Mouse (Mus musculus): Measurements from ENCODE around the gene Gm21983.

Gene Gm21983

DNA sequence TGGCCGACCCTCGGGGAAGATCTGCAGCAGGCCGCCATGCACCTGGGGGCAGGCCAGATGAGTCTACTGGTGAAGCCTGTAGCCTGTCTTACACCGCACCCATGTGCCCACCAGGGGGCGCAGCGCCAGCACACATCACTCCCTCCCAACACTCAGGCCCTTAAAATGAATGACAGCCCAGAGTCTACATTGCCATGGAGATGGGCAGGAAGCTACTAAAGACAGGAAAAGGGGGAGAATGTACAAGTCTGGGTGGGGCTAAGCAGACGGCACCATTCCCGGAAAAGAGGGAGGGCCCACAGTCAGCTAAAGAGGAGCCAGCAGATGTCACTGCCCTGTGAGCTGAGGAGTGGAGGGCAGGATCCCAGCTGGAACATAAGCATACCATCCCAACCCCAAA, 21.0 kb downstream of the Gm21983 start:
- DNase-seq (ENCODE audit: low spot score), result peak; percentile 75

- DNase-seq (ENCODE audit: low spot score), result no peak
Measured at GRCm38 (mm10) chr7:27159256-27159655, 21.6 kb downstream of the Gm21983 start.

GRCm38 (mm10) chr7:27158171-27158570, 22.7 kb downstream of the Gm21983 start:
- DNase-seq (ENCODE audit: low spot score), result no peak

- DNase-seq (ENCODE audit: low spot score), result no peak
Measured at GRCm38 (mm10) chr7:27156005-27156404, 24.9 kb downstream of the Gm21983 start.

DNA sequence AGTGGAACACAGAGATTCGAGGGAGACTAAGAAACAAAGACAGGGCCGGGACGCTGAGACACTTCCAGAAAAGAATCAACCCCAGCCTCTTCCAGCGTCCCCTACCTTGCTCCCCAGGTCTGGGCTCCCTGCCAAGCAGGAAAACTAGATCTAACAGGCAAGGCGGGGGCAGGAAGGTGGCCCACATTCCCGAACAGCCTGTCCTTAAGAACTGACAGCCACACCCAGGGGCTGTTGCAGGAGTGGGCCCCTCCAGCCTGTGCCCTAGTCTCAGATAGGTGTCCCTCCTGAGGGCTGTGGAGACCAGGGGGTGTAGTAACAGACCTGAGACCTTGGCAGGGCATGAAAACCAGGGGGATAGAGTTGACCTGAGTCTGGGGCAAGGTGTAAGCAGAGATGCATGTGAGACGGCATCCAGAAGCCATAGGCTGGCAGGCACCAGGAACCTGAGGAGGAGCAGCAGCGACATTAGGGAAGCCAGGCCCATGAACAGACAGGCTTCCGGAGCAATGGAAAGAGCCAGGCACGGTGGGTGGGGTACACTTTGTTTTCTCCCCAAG, 27.6 kb downstream of the Gm21983 start, which contains the start of gene Cyp2t4:
Gene Cyp2t4 (plus strand): TSS at position 510 of the 560 bp plus-strand sequence.
- no peak for DNase-seq (ENCODE audit: low spot score)

DNA sequence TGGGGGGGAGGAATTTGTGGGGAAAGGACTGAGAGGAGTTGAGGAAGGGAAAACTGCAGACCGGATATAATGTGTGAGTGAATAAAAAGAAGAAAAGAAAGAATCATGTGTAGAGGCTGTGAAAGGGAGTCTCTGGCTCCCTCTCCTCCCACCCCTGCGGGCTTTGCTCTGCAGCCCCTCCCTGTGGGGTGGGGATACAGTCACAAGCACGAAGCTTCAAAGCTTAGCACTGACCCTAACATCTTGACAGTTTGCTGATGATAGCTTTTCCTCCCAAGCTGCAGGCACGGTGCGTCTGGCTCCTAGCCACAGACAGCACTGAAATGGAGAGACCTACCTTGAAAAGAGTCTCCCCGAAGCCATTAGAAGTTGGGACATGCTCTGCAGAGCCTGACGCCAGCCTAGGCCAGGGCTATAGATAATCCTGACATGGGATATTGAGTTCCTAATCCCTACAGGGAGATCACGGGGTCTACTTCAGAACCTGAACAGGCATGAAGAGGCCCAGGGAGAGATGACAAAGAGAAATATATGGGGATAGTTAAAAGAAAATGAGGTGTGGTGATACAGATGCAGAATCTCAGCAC, 44.4 kb downstream of the Gm21983 start:
- DNase-seq (ENCODE audit: low spot score), result no peak

DNA sequence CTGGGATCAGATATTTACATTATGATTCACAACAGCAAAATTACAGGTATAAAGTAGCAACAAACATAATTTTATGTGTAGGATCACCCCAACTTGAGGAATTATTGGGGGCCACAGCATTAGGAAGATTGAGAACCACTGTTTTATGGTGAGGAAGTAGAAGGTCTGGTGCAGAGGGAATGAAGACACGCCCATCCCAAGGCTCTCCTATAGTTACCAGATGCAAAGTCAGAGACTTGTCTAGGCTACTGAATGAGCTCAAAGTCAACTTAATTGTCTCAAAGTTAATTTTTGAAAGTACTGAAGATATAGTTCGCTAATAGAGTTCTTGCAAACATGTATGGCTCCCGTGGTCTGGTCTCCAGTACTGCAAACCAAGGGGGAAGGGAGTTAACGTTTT, 47.1 kb downstream of the Gm21983 start:
- no peak for DNase-seq (ENCODE audit: low spot score)

- DNase-seq (ENCODE audit: low spot score), result no peak
Measured at GRCm38 (mm10) chr7:27133156-27133555, 47.7 kb downstream of the Gm21983 start.

GRCm38 (mm10) chr7:27132588-27132987, 48.3 kb downstream of the Gm21983 start:
- peak; percentile 54 for DNase-seq (ENCODE audit: low spot score)

GRCm38 (mm10) chr7:27131387-27131786, 49.5 kb downstream of the Gm21983 start:
- no peak for DNase-seq (ENCODE audit: low spot score)

DNA sequence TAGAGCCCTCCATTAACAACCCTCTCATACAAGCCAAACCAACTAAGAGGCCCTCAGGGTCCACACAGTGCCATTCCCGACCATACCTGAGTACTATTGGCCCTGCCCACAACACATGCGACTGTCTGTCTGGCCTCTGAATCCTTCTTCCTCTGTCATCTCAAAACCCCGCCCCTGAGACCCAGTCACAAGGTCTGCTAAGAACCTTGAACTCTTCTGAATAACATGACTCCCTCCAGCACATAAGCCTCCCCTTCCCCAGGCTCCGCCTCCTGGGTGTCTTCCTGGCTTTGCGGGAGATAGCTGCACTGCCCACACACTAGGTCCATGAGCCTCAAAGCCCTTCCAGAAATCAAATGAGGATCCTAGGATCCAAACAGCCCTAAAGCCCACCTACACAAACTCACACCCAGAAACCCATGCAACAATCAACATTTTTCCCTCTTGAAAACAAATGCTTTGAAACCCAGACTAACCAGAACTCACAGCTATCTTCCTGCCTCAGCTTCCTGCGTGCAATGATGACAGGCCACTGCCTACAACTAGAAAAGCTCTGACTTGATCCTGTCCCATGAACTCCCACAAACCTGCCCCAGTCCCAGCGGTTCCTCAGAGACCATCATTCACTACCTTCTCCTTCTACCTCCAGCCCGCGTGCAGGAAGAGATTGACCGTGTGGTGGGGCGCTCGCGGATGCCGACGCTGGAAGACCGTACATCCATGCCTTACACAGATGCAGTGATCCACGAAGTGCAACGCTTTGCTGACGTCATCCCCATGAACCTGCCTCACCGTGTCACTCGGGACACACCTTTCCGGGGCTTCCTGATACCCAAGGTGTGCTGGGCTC, 50.1 kb downstream of the Gm21983 start:
- DNase-seq (ENCODE audit: low spot score), result no peak

GRCm38 (mm10) chr7:27129811-27130210, 51.1 kb downstream of the Gm21983 start:
- no peak for DNase-seq (ENCODE audit: low spot score)

- no peak for DNase-seq (ENCODE audit: low spot score)
Measured at GRCm38 (mm10) chr7:27128946-27129345, 51.9 kb downstream of the Gm21983 start.

DNA sequence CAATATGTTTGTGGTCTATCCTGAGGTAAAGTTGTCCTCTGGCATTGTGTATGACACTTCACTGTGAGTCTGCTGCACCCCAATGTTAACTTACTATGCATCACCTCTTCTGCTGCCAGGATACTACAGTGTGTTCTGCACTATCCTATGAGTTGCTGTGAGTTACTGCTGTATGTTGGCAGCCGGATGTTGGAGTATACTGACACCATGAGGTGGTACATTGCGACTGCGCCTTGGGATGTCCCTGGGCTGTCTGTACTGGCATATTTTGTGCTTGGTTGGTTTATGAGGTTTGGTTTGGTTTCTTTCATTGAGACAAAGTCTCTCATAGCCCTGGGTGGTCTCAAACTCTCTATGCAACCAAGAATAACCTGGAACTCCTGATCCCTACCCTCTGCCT, 52.7 kb downstream of the Gm21983 start:
- no peak for DNase-seq (ENCODE audit: low spot score)

DNA sequence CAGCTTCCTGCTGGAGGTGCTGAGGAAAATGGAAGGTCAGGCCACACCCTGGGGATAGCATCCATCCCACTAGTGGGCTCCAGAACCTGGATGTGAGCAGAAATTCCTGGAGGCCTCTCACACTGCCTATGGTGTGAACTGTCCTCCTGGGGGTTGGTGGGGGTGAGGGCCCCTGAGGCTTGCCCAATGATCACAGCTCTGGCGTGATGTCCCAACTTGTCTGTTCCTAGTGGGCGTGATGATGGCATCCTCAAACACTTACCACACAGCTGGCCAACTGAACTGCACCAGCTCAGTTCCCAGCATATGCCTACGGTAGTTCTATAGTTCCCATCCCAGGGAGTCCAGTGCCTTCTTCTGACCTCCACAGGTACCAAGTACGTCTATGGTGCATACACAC, 55.9 kb downstream of the Gm21983 start:
- no peak for DNase-seq (ENCODE audit: low spot score)

- no peak for DNase-seq (ENCODE audit: low spot score)
Measured at GRCm38 (mm10) chr7:27124305-27124832, 56.5 kb downstream of the Gm21983 start.

DNA sequence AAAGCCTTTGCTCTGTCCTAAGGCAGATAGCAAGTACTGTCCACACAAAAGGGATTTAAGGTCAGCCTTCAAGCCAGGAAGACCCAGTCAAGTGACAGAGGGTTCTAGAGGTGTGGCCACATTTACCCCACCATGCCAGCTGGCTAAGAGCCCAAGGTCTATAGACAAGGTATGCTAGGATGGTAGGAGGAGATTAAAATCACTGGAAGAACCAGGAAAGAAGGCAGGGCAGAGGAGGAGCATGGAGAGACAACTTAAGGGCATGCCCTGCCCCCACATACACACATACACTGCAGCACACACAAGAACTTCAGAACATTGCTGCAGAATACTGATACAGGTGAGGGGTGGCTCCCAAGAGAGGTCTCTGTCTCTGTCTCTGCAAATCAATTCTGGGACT, 61.2 kb downstream of the Gm21983 start, which contains the start of gene Cyp2f2:
Gene Cyp2f2 (plus strand): TSS at position 234 of the 400 bp plus-strand sequence.
- no peak for DNase-seq (ENCODE audit: low spot score)
